Mouse (Mus musculus) stomach, embryonic 15.5 days (tissue): ENCODE results near the gene Rab12. TPM values are rescaled to one million over a fixed set of nuclear protein-coding genes. Genes with fewer than 3 reads are reported as not detected.
"Not testable (repeated sequence)": the region's sequence is repeated elsewhere in the genome, so short reads cannot be mapped to it uniquely, and the experiment has no call there.

Experiments used
- ATAC-seq: fragments of 200-750 bp; cut with Nextera tagmentation; 2 replicates; pipeline ENCODE4 v1.8.0; 2017; ENCODE audit warnings: low read depth, moderate number of reproducible peaks, moderate TSS enrichment; ENCODE audit not compliant: insufficient read depth, low FRiP score
- H3K27ac ChIP-seq: fragments of 300-500 bp; sonication (generic); 2 replicates; pipeline ENCODE4 v1.5.1; 2015; ENCODE audit warnings: mild to moderate bottlenecking, inconsistent platforms
- H3K27me3 ChIP-seq: fragments of 300-500 bp; sonication (generic); replicated peaks from 2 replicates; pipeline ENCODE4 v1.6.1; 2015; ENCODE audit warnings: inconsistent platforms
- H3K36me3 ChIP-seq: fragments of 300-500 bp; sonication (generic); 2 replicates; pipeline ENCODE4 v1.6.1; 2015; ENCODE audit warnings: inconsistent platforms
- H3K4me1 ChIP-seq: fragments of 300-500 bp; sonication (generic); 2 replicates; pipeline ENCODE4 v1.6.1; 2015; ENCODE audit warnings: inconsistent platforms
- H3K4me2 ChIP-seq: fragments of 300-500 bp; sonication (generic); 2 replicates; pipeline ENCODE4 v1.6.1; 2015; ENCODE audit warnings: mild to moderate bottlenecking, inconsistent platforms
- H3K4me3 ChIP-seq: fragments of 300-500 bp; sonication (generic); replicated peaks from 2 replicates; pipeline ENCODE4 v1.5.1; 2015; ENCODE audit warnings: inconsistent platforms
- H3K9ac ChIP-seq: fragments of 300-500 bp; sonication (generic); 2 replicates; pipeline ENCODE4 v1.6.1; 2015; ENCODE audit warnings: inconsistent platforms
- H3K9me3 ChIP-seq: fragments of 300-500 bp; sonication (generic); 2 replicates; pipeline ENCODE4 v1.6.1; 2016; ENCODE audit warnings: inconsistent platforms
- WGBS: fragments of 180-500 bp; shearing (Covaris S2); methylation state at CpG from one replicate; pipeline ENCODE4 v1.1.7; 2015; 5-methylcytosine and 5-hydroxymethylcytosine counted together
- polyA plus RNA-seq: library from polyadenylated mRNA; unstranded; fragments of >200 nt; fragmentation: Nextera tagmentation; extraction: Ambion mirVana; gene quantifications from 2 replicates; pipeline ENCODE4 v1.2.1, GENCODE M21; 2015

The Rab12 gene
- 41.8 and 44.7 TPM in 2 replicates for polyA plus RNA-seq

DNA sequence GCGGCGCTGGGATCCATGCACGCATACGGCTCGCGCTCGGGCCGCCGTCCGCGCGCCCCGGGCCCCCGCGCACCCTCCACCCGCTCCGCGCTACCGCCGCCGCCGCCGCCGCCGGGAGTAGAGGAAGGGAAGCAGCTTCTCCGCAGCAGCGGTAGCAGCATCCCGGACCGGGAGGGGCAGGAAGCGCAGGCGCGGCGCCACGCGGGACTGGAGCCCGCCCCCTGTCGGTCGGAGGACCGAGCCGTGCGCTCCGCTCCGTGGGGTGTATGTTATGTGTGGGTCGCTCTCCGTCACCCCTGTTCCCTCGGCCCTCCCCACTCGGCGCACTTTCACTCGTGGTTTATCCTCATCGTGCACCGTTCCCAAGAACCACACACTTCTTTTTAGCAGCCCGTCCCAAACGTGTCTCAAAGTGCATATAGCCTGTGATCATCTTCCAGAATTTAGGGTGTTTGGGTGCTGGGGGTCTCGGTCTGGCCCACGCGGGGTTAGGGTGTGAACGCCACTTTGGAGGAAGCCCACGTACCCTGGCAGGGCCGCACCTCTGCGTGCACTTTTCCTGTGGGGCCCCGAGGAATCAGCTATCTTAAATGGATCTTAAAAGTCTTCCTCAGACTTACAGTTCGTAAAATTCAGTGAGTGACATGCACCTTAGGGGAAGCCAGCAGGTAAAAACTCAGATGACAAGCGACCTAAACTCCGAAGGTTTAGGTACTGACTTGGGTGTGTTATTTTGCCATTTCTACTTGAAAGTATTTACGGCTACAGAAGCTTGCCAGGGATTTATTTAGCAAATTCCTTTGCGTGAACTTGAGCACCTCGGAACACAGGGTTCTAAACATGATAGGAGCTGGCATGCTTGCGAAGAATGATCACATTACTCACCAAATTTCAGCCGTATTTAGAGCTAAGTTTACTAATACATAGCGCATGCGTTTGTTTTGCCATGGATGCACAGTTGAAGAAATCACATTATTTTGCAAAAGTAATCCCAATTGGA is at the start of gene Rab12:
Gene Rab12 (minus strand): TSS at position 176 of the 1,000 bp plus-strand sequence.
- no peaks in the 10 kb centered on the region for H3K9me3 ChIP-seq
- H3K9ac ChIP-seq, result peak within 1 kb of the TSS; percentile 97
- peak within 1 kb of the TSS; percentile 11; the same call in 1 of the 2 replicates for H3K27ac ChIP-seq
- 6% methylated on average over 69 of the region's 71 CpGs for WGBS
- H3K4me3 ChIP-seq, result peak within 1 kb of the TSS; percentile 100
- H3K27me3 ChIP-seq, result no peaks in the 10 kb centered on the region
- H3K4me2 ChIP-seq, result peak within 1 kb of the TSS; percentile 85
- peaks cover 12% of the 10 kb centered on the region for H3K4me1 ChIP-seq
- no peaks in the 10 kb centered on the region for H3K36me3 ChIP-seq
- ATAC-seq, result peak; percentile 91

GRCm38 (mm10) chr17:66564213-66564612 is 44.7 kb upstream of the Rab12 start:
- WGBS, result 49% methylated on average over 7 of the region's 7 CpGs
- no peak overlapping the region for H3K4me2 ChIP-seq
- no peak overlapping the region for H3K9ac ChIP-seq
- no peaks in the 10 kb centered on the region for H3K27me3 ChIP-seq
- no peaks in the 10 kb centered on the region for H3K36me3 ChIP-seq
- peak; percentile 63; the same call in 1 of the 2 replicates for ATAC-seq
- H3K4me3 ChIP-seq, result no peak overlapping the region
- H3K27ac ChIP-seq, result no peak overlapping the region
- no peaks in the 10 kb centered on the region for H3K4me1 ChIP-seq
- no peaks in the 10 kb centered on the region for H3K9me3 ChIP-seq

DNA sequence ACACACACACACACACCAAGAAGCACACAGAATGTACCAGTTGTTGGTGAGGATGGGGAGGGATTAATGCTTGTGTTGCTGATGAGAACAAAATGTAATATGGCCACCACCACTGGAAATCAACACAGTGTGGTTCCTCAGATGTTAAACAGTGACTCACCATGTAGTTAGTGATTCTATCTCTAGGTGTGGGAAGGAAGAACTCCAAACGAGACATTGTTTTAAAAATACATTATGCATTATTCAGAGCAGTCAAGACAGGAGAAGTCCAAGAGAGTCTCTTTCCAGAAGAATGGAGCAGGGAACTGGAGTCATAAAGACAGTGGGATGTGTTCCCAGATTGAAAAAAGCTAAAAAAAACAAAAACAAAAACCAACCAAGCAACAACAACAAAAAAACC is 44.0 kb upstream of the Rab12 start:
- Histone ChIP-seq H3K27ac (no peak overlapping the region), H3K9ac (no peak overlapping the region), H3K4me1 (no peaks in the 10 kb centered on the region), H3K9me3 (no peaks in the 10 kb centered on the region), H3K4me3 (no peak overlapping the region), H3K27me3 (no peaks in the 10 kb centered on the region), H3K4me2 (no peak overlapping the region), H3K36me3 (no peaks in the 10 kb centered on the region)
- no peak for ATAC-seq
- WGBS, result 66% methylated on average over 1 of the region's 1 CpGs

DNA sequence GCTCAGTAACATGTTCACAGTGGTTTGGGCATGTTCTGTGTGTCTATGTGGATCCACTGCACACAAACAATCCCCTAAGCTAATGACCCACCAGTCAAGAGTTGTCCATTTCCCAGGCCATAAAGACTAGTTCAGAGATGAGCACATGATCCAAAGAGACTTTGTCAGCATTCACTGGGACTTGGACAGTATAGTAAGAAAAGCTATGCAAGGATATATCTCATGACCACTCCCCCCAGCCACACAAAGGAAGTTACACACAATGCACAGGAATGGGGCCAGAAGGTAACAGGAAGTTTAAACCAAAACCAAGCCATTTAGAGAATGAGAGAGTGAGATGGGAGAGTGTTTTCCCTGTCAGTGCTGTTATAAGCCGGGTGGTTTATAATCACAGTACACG is 41.9 kb upstream of the Rab12 start:
- Histone ChIP-seq H3K4me1 (no peaks in the 10 kb centered on the region), H3K9me3 (no peaks in the 10 kb centered on the region), H3K27me3 (no peaks in the 10 kb centered on the region), H3K36me3 (no peaks in the 10 kb centered on the region), H3K9ac (no peak overlapping the region), H3K4me3 (no peak overlapping the region), H3K27ac (no peak overlapping the region; the same call in 1 of the 2 replicates), H3K4me2 (no peak overlapping the region)
- WGBS, result 39% methylated on average over 2 of the region's 2 CpGs
- ATAC-seq, result no peak

GRCm38 (mm10) chr17:66558404-66559317 is 39.1 kb upstream of the Rab12 start:
- 72% methylated on average over 17 of the region's 17 CpGs for WGBS
- Histone ChIP-seq H3K4me2 (no peak overlapping the region), H3K4me3 (no peak overlapping the region), H3K27me3 (no peaks in the 10 kb centered on the region), H3K27ac (no peak overlapping the region), H3K4me1 (no peaks in the 10 kb centered on the region), H3K9ac (no peak overlapping the region), H3K9me3 (no peaks in the 10 kb centered on the region), H3K36me3 (no peaks in the 10 kb centered on the region)
- no peak for ATAC-seq

DNA sequence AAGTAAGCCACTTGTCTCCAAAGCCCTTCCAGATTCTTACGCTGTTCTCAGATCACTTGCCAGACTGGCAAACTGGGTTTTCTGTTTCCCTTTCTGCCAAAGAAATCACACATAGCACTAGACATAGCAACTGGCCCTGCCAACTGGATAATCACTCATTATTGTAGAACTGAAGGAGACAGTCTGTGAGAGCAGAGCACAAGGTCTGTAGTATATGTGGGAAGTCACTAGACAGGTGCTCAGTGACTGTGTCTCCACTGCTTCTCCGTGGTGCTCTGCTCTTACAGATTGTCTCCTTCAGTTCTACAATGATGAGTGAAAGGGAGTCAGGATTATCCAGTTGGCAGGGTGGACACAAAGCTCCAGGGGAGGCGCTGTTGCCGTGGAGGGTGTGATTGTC is 33.2 kb upstream of the Rab12 start:
- 77% methylated on average over 4 of the region's 4 CpGs for WGBS
- H3K9me3 ChIP-seq, result no peaks in the 10 kb centered on the region
- H3K27ac ChIP-seq, result no peak overlapping the region
- no peak overlapping the region for H3K4me3 ChIP-seq
- no peak for ATAC-seq
- H3K36me3 ChIP-seq, result no peaks in the 10 kb centered on the region
- no peak overlapping the region for H3K4me2 ChIP-seq
- no peak overlapping the region for H3K9ac ChIP-seq
- H3K27me3 ChIP-seq, result no peaks in the 10 kb centered on the region
- no peaks in the 10 kb centered on the region for H3K4me1 ChIP-seq

DNA sequence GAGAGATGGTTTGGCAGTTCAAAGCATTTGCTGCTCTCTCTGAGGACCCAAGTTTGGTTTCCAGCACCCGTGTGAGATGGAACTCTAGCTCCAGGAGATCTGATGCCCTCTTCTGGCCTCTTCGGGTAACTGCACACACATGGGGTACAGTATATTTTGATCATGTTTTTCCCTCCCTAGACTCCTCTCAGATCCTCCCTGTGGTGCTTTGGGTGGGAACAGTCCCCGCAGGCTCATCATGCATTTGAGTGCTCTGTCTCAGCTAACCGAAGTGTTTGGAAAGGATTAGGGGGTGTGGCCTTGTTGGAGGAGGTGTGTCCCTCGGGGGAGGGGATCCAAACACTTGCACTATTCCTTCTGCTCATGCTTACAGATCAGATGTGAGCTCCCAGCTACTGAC is 31.0 kb upstream of the Rab12 start:
- Histone ChIP-seq H3K27me3 (no peaks in the 10 kb centered on the region), H3K4me1 (no peaks in the 10 kb centered on the region), H3K9ac (no peak overlapping the region), H3K9me3 (no peaks in the 10 kb centered on the region), H3K4me2 (no peak overlapping the region), H3K36me3 (no peaks in the 10 kb centered on the region), H3K27ac (no peak overlapping the region), H3K4me3 (no peak overlapping the region)
- WGBS, result 88% methylated on average over 5 of the region's 5 CpGs
- no peak for ATAC-seq

DNA sequence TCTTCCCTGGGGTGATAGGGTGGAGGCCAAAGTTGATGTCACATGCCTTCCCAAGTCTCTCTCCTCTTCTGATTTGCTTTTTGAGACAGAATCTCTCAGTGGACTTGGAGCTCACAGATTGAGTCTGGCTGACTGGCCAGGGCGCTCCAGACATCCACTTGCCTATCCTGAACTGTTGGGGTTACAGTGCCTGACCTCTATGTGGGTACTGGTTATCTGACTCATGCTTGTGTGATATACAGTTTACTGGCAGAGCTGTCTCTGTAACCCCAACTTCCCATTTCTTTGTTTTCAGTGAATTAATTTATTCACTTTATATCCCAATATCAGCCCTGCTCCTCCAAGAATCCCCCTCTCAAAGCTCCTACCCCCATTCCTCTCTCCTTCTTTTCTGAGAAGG is 12.8 kb upstream of the Rab12 start:
- Histone ChIP-seq H3K4me2 (no peak overlapping the region), H3K27ac (no peak overlapping the region), H3K36me3 (no peaks in the 10 kb centered on the region), H3K9ac (no peak overlapping the region), H3K4me1 (no peaks in the 10 kb centered on the region), H3K27me3 (no peaks in the 10 kb centered on the region), H3K9me3 (no peaks in the 10 kb centered on the region), H3K4me3 (no peak overlapping the region)
- no peak for ATAC-seq
- 95% methylated on average over 1 of the region's 1 CpGs for WGBS

GRCm38 (mm10) chr17:66523396-66523795 is 3.9 kb upstream of the Rab12 start:
- H3K36me3 ChIP-seq, result no peaks in the 10 kb centered on the region
- no peaks in the 10 kb centered on the region for H3K27me3 ChIP-seq
- WGBS, result 56% methylated on average over 5 of the region's 5 CpGs
- H3K4me1 ChIP-seq, result peaks cover 6% of the 10 kb centered on the region
- H3K4me2 ChIP-seq, result no peak overlapping the region
- no peak overlapping the region for H3K4me3 ChIP-seq
- no peak for ATAC-seq
- no peak overlapping the region for H3K9ac ChIP-seq
- no peak overlapping the region for H3K27ac ChIP-seq
- no peaks in the 10 kb centered on the region for H3K9me3 ChIP-seq

DNA sequence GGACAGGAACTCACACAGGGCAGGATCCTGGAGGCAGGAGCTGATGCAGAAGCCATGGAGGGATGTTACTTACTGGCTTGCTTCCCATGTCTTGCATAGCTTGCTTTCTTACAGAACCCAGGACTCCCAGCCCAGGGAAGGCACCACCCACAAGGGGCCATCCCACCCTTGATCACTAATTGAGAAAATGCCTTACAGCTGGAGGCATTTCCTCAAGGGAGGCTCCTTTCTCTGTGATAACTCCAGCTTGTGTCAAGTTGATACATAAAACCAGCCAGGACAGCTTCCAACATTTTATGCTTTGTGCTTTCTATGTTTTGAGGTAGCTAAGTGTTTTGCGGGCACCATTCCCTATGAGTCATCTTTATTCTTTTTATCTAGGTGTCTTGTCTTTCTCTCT is 3.1 kb upstream of the Rab12 start:
- H3K4me2 ChIP-seq, H3K27ac ChIP-seq, H3K4me3 ChIP-seq, H3K9me3 ChIP-seq, H3K36me3 ChIP-seq, H3K27me3 ChIP-seq, H3K9ac ChIP-seq, ATAC-seq: not testable (repeated sequence)
- 90% methylated on average over 1 of the region's 1 CpGs for WGBS
- H3K4me1 ChIP-seq, result peaks cover 10% of the 10 kb centered on the region

DNA sequence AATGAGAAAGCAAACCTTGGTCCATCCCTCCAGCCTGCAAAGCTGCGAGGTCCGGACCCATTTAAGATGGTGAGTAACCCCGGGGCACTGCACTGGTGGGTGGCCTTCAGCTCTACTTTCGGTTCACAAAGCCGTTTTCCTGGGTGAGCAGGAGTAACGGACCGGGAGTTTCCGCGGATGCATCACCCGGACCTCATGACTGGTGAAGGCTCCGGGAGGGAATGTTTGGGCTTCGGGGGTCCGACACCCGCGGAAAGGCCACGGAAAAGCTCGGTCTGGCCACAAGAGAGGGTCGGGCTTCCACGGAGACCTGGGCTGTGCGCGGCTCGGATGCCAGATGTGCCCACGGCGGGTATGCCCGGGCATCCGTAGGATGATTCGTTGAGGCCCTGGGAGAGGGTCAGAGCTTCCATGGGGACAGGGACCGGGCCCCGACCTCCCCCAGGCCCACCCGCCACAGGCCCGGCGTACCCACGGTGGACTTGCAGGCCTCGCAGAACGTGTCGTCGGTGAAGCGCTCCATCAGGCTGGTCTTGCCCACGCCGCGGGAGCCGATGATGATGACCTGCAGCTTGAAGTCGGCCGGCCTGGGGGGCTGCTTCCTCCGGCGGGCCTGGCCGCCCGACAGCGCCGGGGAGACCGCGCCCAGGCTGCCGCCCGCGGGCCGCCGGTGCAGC is 514 bp downstream of the Rab12 start:
- peak overlapping the region; percentile 11; the same call in 1 of the 2 replicates for H3K27ac ChIP-seq
- peak; percentile 47 for ATAC-seq
- peak overlapping the region; percentile 97 for H3K9ac ChIP-seq
- H3K4me1 ChIP-seq, result peaks cover 12% of the 10 kb centered on the region
- H3K4me3 ChIP-seq, result peak overlapping the region; percentile 100
- H3K36me3 ChIP-seq, result no peaks in the 10 kb centered on the region
- H3K27me3 ChIP-seq, result no peaks in the 10 kb centered on the region
- no peaks in the 10 kb centered on the region for H3K9me3 ChIP-seq
- WGBS, result 0% methylated on average over 57 of the region's 57 CpGs
- H3K4me2 ChIP-seq, result peak overlapping the region; percentile 85
